ENCODE assay signal across 10 mouse cellular contexts in the genomic region with DNA sequence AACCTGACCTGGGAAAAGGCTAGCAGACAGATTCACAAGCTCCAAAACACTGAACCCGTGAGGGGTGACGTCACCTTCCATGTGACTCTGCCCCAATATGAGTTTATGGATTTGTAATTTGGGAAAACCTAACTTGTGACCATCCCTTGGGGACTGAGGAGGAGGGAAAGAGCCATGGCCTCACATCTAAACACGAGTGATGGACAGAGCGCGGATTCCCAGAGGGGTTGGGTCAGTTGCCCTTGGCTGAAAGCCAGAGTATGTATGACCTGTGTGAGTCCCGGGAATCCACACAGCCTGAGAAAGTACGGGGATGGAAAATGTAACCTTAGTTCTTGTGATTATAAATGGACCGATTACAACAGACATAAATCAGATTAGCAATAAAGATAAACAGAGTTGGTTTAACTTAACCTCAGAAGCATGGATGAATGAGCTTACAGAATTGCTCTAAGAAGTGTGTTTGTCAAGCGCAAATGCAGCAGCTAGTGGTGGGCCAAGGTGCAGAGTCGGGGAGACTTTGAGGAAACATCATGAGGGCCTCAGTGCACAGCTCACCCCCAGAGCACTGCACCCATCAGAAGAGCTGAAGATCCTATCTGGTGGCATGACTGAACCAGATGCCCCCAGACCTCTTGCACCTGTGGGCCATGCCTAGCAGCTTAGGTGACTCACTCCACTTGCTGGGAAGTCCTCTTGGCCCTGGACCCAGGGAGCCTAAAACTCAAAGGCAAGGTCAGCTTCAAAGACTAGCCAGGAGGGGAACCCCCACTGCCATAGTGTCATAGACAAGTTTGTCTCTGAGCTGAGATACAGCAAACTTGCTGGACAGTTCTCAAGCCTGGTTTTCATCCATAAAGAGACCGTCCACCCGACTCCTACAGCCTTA. TPM values are rescaled to one million over a fixed set of nuclear protein-coding genes. Genes with fewer than 3 reads are reported as not detected.
DNase-seq lines count a peak whose midpoint lies in the region; ATAC-seq lines count a peak whose summit lies in the region.
"Had no signal": no experiment of that assay in that cellular context is flagged by ENCODE, and none has a peak within 500 bp of the region (broad histone marks: within the 10 kb centered on the region; RNA-seq: fewer than 3 reads in every experiment).

No protein-coding gene starts in this region.

- no peak overlapping the region for H3K4me3 ChIP-seq in forebrain, embryonic 13.5 days
- no peak overlapping the region for H3K4me3 ChIP-seq in forebrain, embryonic 11.5 days (ENCODE audit: low read depth, low read length)
- no peak overlapping the region for H3K4me3 ChIP-seq in embryonic facial prominence, embryonic 13.5 days
- no peak overlapping the region for H3K4me3 ChIP-seq in intestine, embryonic 16.5 days (ENCODE audit: low read length)
- H3K4me3 ChIP-seq: midbrain, embryonic 15.5 days had no signal

- 86% methylated on average over 12 of the region's 12 CpGs for WGBS in forebrain, embryonic 13.5 days
- 92% methylated on average over 12 of the region's 12 CpGs for WGBS in forebrain, embryonic 11.5 days
- WGBS in embryonic facial prominence, embryonic 13.5 days, result 75% methylated on average over 12 of the region's 12 CpGs
- WGBS in intestine, embryonic 16.5 days, result 47% methylated on average over 12 of the region's 12 CpGs

- peaks cover 16% of the 10 kb centered on the region for H3K36me3 ChIP-seq in forebrain, embryonic 13.5 days (ENCODE audit: poor library complexity, severe bottlenecking)
- no peaks in the 10 kb centered on the region; the same call in 1 of the 2 replicates for H3K36me3 ChIP-seq in forebrain, embryonic 11.5 days (ENCODE audit: control insufficient read depth, insufficient read depth, low read length)
- peaks cover 23% of the 10 kb centered on the region for H3K36me3 ChIP-seq in embryonic facial prominence, embryonic 13.5 days
- no peaks in the 10 kb centered on the region for H3K36me3 ChIP-seq in intestine, embryonic 16.5 days (ENCODE audit: control insufficient read depth, insufficient read depth, low read length)
- H3K36me3 ChIP-seq: midbrain, embryonic 15.5 days had no signal

- H3K27ac ChIP-seq in forebrain, embryonic 13.5 days, result peak overlapping the region; percentile 76
- no peak overlapping the region for H3K27ac ChIP-seq in forebrain, embryonic 11.5 days (ENCODE audit: low read depth, low read length)
- H3K27ac ChIP-seq in embryonic facial prominence, embryonic 13.5 days, result no peak overlapping the region
- H3K27ac ChIP-seq in intestine, embryonic 16.5 days (ENCODE audit: low read length), result no peak overlapping the region
- H3K27ac ChIP-seq: midbrain, embryonic 15.5 days had no signal

- no peak for ATAC-seq in forebrain, embryonic 13.5 days
- no peak for ATAC-seq in forebrain, embryonic 11.5 days (replicated peaks; ENCODE audit: low FRiP score)
- no peak for ATAC-seq in embryonic facial prominence, embryonic 13.5 days (ENCODE audit: insufficient number of reproducible peaks, insufficient read depth, low FRiP score, low TSS enrichment, low read depth)
- ATAC-seq in intestine, embryonic 16.5 days, result peak; percentile 60
- ATAC-seq: midbrain, embryonic 15.5 days had no signal

- no peak overlapping the region for H3K4me2 ChIP-seq in forebrain, embryonic 13.5 days
- no peak overlapping the region for H3K4me2 ChIP-seq in forebrain, embryonic 11.5 days (ENCODE audit: low read depth, low read length, severe bottlenecking)
- H3K4me2 ChIP-seq in embryonic facial prominence, embryonic 13.5 days, result no peak overlapping the region
- H3K4me2 ChIP-seq in intestine, embryonic 16.5 days (ENCODE audit: low read depth, low read length), result no peak overlapping the region
- H3K4me2 ChIP-seq: midbrain, embryonic 15.5 days had no signal

- H3K9ac ChIP-seq in forebrain, embryonic 13.5 days, result no peak overlapping the region
- H3K9ac ChIP-seq in forebrain, embryonic 11.5 days (ENCODE audit: low read length), result no peak overlapping the region
- H3K9ac ChIP-seq in embryonic facial prominence, embryonic 13.5 days, result peak overlapping the region; percentile 22; the same call in 1 of the 2 replicates
- no peak overlapping the region for H3K9ac ChIP-seq in intestine, embryonic 16.5 days (ENCODE audit: low read depth, low read length)
- H3K9ac ChIP-seq: midbrain, embryonic 15.5 days had no signal

- peaks cover 22% of the 10 kb centered on the region for H3K4me1 ChIP-seq in forebrain, embryonic 13.5 days
- H3K4me1 ChIP-seq in forebrain, embryonic 11.5 days (replicated peaks; ENCODE audit: control insufficient read depth, insufficient read depth, low read length), result no peaks in the 10 kb centered on the region
- peaks cover 21% of the 10 kb centered on the region for H3K4me1 ChIP-seq in embryonic facial prominence, embryonic 13.5 days
- peaks cover 13% of the 10 kb centered on the region for H3K4me1 ChIP-seq in intestine, embryonic 16.5 days (ENCODE audit: control insufficient read depth, insufficient read depth, low read length)
- H3K4me1 ChIP-seq: midbrain, embryonic 15.5 days had no signal

- intact Hi-C loops in left cerebral cortex, postnatal 10 days (cut with DNase I), result no loop called here

- H3K9me3 ChIP-seq in forebrain, embryonic 13.5 days (replicated peaks), result no peaks in the 10 kb centered on the region
- no peaks in the 10 kb centered on the region for H3K9me3 ChIP-seq in forebrain, embryonic 11.5 days (ENCODE audit: control insufficient read depth, low read length)
- H3K9me3 ChIP-seq in embryonic facial prominence, embryonic 13.5 days, result no peaks in the 10 kb centered on the region
- H3K9me3 ChIP-seq in intestine, embryonic 16.5 days (ENCODE audit: control insufficient read depth, low read length), result no peaks in the 10 kb centered on the region
- H3K9me3 ChIP-seq: midbrain, embryonic 15.5 days had no signal

- H3K27me3 ChIP-seq in forebrain, embryonic 13.5 days, result no peaks in the 10 kb centered on the region
- H3K27me3 ChIP-seq in forebrain, embryonic 11.5 days (ENCODE audit: control insufficient read depth, insufficient read depth, low read length), result no peaks in the 10 kb centered on the region
- H3K27me3 ChIP-seq in embryonic facial prominence, embryonic 13.5 days, result no peaks in the 10 kb centered on the region
- no peaks in the 10 kb centered on the region for H3K27me3 ChIP-seq in intestine, embryonic 16.5 days (replicated peaks; ENCODE audit: control insufficient read depth, insufficient read depth, low read length)
- H3K27me3 ChIP-seq: midbrain, embryonic 15.5 days had no signal

- no peak for DNase-seq in forebrain, embryonic 11.5 days (ENCODE audit: low spot score)
- DNase-seq in MN1 (ENCODE audit: low spot score) (peak; percentile 69), liver (no peak)
- no peak for DNase-seq in Muller cell, postnatal 12 days (ENCODE audit: inconsistent ontology term)
- DNase-seq in left cerebral cortex, postnatal 10 days (ENCODE audit: extremely low spot score in 1 of 2, low spot score in 2 of 2), result no peak
- DNase-seq: adrenal gland, adult 8-10 months had no signal

RNA-seq across cellular contexts. Expression of a gene that starts 45.4 kb away (rescaled TPM):
- 18.2 and 21.2 TPM in 2 replicates for polyA plus RNA-seq in forebrain, embryonic 13.5 days (2015; fragmentation: Nextera tagmentation; extraction: Ambion mirVana)
- 22.0 and 23.8 TPM in 2 replicates for polyA plus RNA-seq in forebrain, embryonic 11.5 days (2014; fragmentation: Nextera tagmentation; extraction: Ambion mirVana)
- 20.4 and 24.8 TPM in 2 replicates for polyA plus RNA-seq in embryonic facial prominence, embryonic 13.5 days (2015; fragmentation: Nextera tagmentation; extraction: Ambion mirVana)
- polyA plus RNA-seq in intestine, embryonic 16.5 days (2015; fragmentation: Nextera tagmentation; extraction: Ambion mirVana), result 22.1 and 25.6 TPM in 2 replicates
- 10 to 100 TPM; 35.2 to 36.5 TPM for total RNA-seq in left cerebral cortex, postnatal 10 days (2021)
